Mouse (Mus musculus) C3H10T1/2 (cell line): ENCODE measurements around the gene Angel1. TPM values are rescaled to one million over a fixed set of nuclear protein-coding genes. Genes with fewer than 3 reads are reported as not detected.

Source experiments
- polyA plus RNA-seq, 2 experiments: library from polyadenylated mRNA; unstranded; fragments of >200 nt; fragmentation: generic; extraction: Trizol; gene quantifications; one replicate each; pipeline ENCODE4 v1.2.1; 2012; ENCODE audit warnings: missing spikeins in 2 of 2

Angel1 gene
- polyA plus RNA-seq: 1 to 10 TPM in 1 of 2 experiments, under 1 TPM in 1; 0.75 to 2.0 TPM

GRCm38 (mm10) chr12:86726120-86726640 is at the start of gene Angel1:
TSS of gene Angel1 (minus strand) at chr12:86726460.

GRCm38 (mm10) chr12:86734319-86734810 is 8.1 kb upstream of the Angel1 start, which contains the start of gene Lrrc74a:
TSS of gene Lrrc74a (plus strand) at chr12:86734369.

GRCm38 (mm10) chr12:86678591-86679545 is 47.4 kb downstream of the Angel1 start, which contains the start of gene Vash1:
TSS of gene Vash1 (plus strand) at chr12:86678700.

Other genes with a start within 250 kb of the Angel1 start
- gene Vash1, start 47.8 kb downstream of the Angel1 start, polyA plus RNA-seq: under 1 TPM; 0.02 to 0.05 TPM
- not detected for gene Lrrc74a, start 7.9 kb upstream of the Angel1 start, polyA plus RNA-seq
- 10 to 100 TPM in 1 of 2 experiments, 1 to 10 TPM in 1; 6.7 to 21.2 TPM for gene Irf2bpl, start 158.3 kb upstream of the Angel1 start, polyA plus RNA-seq
- gene Cipc, start 220.6 kb upstream of the Angel1 start, polyA plus RNA-seq: 1 to 10 TPM; 1.2 to 6.9 TPM